Mouse (Mus musculus) midbrain, postnatal 0 days (tissue): ENCODE data around the gene Xrn2. TPM values are rescaled to one million over a fixed set of nuclear protein-coding genes. Genes with fewer than 3 reads are reported as not detected.
"Not testable (repeated sequence)": the region's sequence is repeated elsewhere in the genome, so short reads cannot be mapped to it uniquely, and the experiment has no call there.

ENCODE experiments used
- ATAC-seq: fragments of 200-750 bp; cut with Nextera tagmentation; 2 replicates; pipeline ENCODE4 v1.8.0; 2017; ENCODE audit warnings: moderate number of reproducible peaks, mild to moderate bottlenecking, moderate TSS enrichment, moderate library complexity; ENCODE audit not compliant: low FRiP score
- DNase-seq: peaks from one replicate; pipeline ENCODE4 v3.0.0-alpha.2; 2015; ENCODE audit warnings: low spot score
- H3K27ac ChIP-seq: fragments of 300-500 bp; sonication (generic); 2 replicates; pipeline ENCODE4 v1.5.1; 2014; ENCODE audit warnings: low read depth, mild to moderate bottlenecking, low read length, mixed read lengths
- H3K27me3 ChIP-seq: fragments of 300-500 bp; sonication (generic); 2 replicates; pipeline ENCODE4 v1.6.1; 2014; ENCODE audit warnings: low read length, control low read depth, mixed read lengths; ENCODE audit not compliant: insufficient read depth
- H3K36me3 ChIP-seq: fragments of 300-500 bp; sonication (generic); 2 replicates; pipeline ENCODE4 v1.6.1; 2014; ENCODE audit warnings: low read length, control low read depth, mixed read lengths; ENCODE audit not compliant: insufficient read depth
- H3K4me1 ChIP-seq: fragments of 300-500 bp; sonication (generic); 2 replicates; pipeline ENCODE4 v1.6.1; 2014; ENCODE audit warnings: mild to moderate bottlenecking, control low read depth, antibody characterized with exemption, low read length, mixed read lengths; ENCODE audit not compliant: insufficient read depth
- H3K4me2 ChIP-seq: fragments of 300-500 bp; sonication (generic); 2 replicates; pipeline ENCODE4 v1.6.1; 2014; ENCODE audit warnings: low read depth, mild to moderate bottlenecking, low read length, mixed read lengths; ENCODE audit not compliant: poor library complexity, severe bottlenecking
- H3K4me3 ChIP-seq: fragments of 300-500 bp; sonication (generic); 2 replicates; pipeline ENCODE4 v1.5.1; 2014; ENCODE audit warnings: low read depth, mild to moderate bottlenecking, low read length, moderate library complexity
- H3K9ac ChIP-seq: fragments of 300-500 bp; sonication (generic); replicated peaks from 2 replicates; pipeline ENCODE4 v1.6.1; 2014; ENCODE audit warnings: mild to moderate bottlenecking, low read length, moderate library complexity, mixed read lengths; ENCODE audit not compliant: poor library complexity, severe bottlenecking
- H3K9me3 ChIP-seq: fragments of 300-500 bp; sonication (generic); 2 replicates; pipeline ENCODE4 v1.6.1; 2016; ENCODE audit warnings: low read length, control low read depth
- CTCF ChIP-seq: IDR thresholded peaks from 2 replicates; pipeline ENCODE4 v1.5.1; 2016; ENCODE audit warnings: antibody characterized with exemption, mild to moderate bottlenecking
- WGBS: fragments of 180-500 bp; shearing (Covaris S2); extraction: QIAGEN DNeasy Blood & Tissue Kit; methylation state at CpG from one replicate; pipeline ENCODE4 v1.1.7; 2014; 5-methylcytosine and 5-hydroxymethylcytosine counted together
- polyA plus RNA-seq: library from polyadenylated mRNA; unstranded; fragments of >200 nt; fragmentation: Nextera tagmentation; extraction: Ambion mirVana; gene quantifications from 2 replicates; pipeline ENCODE4 v1.2.1, GENCODE M21; 2015
- total RNA-seq: library from RNA; depleted of rRNA; stranded (reverse); fragments of >200 nt; gene quantifications from 2 replicates; pipeline ENCODE4 v1.2.3, GENCODE M21; 2014

The Xrn2 gene
- total and polyA plus RNA-seq, 2 experiments from 2014 or later = 55.6 to 67.0 TPM

DNA sequence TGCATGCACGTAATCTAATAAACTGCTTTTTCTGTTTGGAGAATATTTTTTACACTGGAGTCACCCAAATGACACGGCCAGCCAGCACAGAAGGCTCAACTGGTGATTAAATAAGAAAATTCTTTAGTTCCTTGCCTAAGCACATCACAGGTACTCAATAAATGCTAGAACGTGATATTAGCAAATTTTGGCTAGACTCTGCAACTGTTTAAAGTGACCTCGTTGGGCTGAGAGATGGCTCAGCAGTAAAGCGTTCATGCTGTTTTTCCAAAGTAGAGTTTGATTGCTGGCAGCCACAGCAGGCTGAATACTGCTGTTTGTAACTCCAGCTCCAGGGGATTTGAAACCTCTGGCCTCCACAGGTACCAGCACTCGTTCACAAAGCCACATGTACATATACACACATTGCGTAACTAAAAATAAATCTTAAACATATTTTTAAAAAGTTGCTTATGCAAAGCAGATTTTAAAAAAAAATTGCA is 614 bp upstream of the Xrn2 start:
- H3K4me1 ChIP-seq = peaks cover 8% of the 10 kb centered on the region; the same call in 1 of the 2 replicates

DNA sequence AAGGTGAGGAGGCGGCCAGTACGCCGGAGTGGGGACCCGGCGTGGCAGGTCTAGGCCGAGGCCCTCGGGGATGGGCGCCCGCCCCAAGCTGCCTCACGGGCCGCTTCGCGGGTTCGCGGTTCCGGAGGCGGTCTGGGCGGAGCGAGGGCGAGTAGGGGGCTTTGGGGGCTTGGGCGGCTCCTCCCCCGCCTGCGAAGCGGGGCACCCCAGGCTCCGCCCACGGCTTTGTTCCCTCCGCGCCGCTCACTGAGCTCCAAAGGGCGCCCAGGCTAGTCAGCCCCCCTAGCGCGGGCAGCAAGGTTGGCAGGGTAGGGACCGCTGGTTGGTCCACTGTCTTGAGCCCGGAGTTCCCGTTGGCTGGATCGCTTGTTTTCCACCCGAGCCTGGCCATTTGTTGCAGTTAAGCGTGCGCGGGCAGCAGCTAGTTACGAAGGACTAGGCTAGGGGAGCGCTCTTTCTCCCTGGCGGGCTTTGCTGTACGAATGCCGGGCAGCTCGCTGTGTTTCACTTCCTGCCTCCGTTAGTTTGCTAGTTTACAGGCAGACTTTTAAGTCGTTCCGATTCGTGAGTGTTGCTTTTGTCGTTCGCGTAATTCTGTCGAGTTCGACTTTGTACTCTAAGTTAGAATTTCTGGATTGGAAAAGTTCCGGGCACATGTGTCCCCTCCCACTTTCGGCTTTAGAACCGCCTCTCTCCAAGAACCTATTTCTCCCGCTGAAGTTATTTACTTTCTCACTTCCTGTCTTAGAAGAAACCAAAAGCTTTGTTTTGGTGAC is 586 bp downstream of the Xrn2 start:
- H3K4me3 ChIP-seq = peak overlapping the region; percentile 98
- TF ChIP-seq CTCF = 0 out of 2 replicates have a peak, but pooled peaks have one; percentile 18
- DNase-seq = peak; percentile 88
- under 1% methylated on average over 57 of the region's 59 CpGs for WGBS
- no peaks in the 10 kb centered on the region for H3K36me3 ChIP-seq
- ATAC-seq = peak; percentile 93
- H3K4me1 ChIP-seq = peaks cover 8% of the 10 kb centered on the region; the same call in 1 of the 2 replicates
- peak overlapping the region; percentile 93 for H3K9ac ChIP-seq
- H3K9me3 ChIP-seq = no peaks in the 10 kb centered on the region
- no peaks in the 10 kb centered on the region for H3K27me3 ChIP-seq
- H3K27ac ChIP-seq = peak overlapping the region; percentile 95
- peak overlapping the region; percentile 67 for H3K4me2 ChIP-seq

More for the DNA sequence above, 614 bp upstream of the Xrn2 start:
- whole genome bisulfite sequencing = 41% methylated on average over 7 of the region's 7 CpGs
- H3K27me3 ChIP-seq = no peaks in the 10 kb centered on the region
- no peaks in the 10 kb centered on the region for H3K36me3 ChIP-seq
- no peaks in the 10 kb centered on the region for H3K9me3 ChIP-seq
- H3K4me3 ChIP-seq = peak overlapping the region; percentile 98
- DNase-seq = no peak
- TF ChIP-seq CTCF = no peak
- peak overlapping the region; percentile 93 for H3K9ac ChIP-seq
- H3K27ac ChIP-seq = peak overlapping the region; percentile 95
- H3K4me2 ChIP-seq = peak overlapping the region; percentile 67
- peak; percentile 6; the same call in 1 of the 2 replicates for ATAC-seq

DNA sequence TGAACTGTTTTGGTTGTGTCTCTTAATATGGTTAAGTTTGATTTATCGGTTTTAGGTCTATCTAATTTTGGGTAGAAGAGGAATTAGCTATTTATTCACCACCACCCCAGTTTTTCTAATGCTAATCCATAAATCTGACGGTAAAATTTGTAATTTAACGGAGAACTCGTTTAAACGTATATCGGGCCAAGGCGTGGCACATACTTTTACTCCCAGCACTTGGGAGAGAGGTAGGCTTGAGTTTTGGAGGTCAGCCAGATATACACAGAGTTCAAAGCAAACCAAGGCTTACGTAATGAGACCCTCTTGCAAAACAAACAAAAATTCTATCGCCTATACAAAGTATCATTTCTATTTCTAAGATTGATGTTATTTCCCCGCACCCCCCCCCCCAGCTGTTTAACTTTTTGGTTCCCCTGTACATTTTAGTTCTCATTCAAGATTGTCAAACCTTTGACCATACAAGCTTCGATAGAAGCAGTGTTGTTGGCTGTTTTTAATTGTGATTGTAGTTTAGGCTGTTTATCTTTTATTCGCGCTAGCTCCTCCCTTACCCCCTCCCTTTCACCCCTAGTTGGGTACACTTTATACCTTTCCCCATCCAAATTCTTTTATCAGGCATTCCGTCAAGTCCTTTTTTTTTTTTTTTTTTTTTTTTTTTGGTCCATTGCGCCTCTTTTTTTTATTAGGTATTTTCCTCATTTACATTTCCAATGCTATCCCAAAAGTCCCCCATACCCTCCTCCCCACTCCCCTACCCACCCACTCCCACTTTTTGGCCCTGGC is 1.5 kb downstream of the Xrn2 start:
- Histone ChIP-seq H3K27ac (no peak overlapping the region), H3K4me3 (peak overlapping the region; percentile 98), H3K4me1 (peaks cover 8% of the 10 kb centered on the region; the same call in 1 of the 2 replicates), H3K27me3 (no peaks in the 10 kb centered on the region), H3K9ac (peak overlapping the region; percentile 93), H3K36me3 (no peaks in the 10 kb centered on the region), H3K4me2 (peak overlapping the region; percentile 67), H3K9me3 (no peaks in the 10 kb centered on the region)
- DNase-seq = no peak
- no peak for ATAC-seq
- 29% methylated on average over 15 of the region's 15 CpGs for WGBS
- no peak for TF ChIP-seq CTCF

DNA sequence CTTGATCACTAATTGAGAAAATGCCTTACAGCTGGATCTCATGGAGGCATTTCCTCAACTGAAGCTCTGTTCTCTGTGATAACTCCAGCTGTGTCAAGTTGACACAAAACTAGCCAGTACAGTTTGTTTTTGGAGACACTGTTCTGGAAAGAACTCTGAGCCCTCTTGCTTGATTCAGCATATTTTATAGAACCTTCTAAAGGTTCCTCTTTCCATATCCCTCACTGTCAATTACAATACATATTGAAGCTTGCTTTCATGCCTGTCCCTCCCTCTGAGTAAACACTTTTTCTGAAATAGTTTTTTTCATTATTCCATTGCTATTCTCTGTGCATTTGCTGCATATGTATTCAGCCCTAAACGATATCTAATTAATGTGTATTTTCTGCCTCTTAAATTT is 9.2 kb downstream of the Xrn2 start:
- not testable (repeated sequence) for H3K27me3 ChIP-seq, H3K9ac ChIP-seq, ATAC-seq, H3K27ac ChIP-seq, H3K9me3 ChIP-seq, H3K36me3 ChIP-seq, DNase-seq, H3K4me2 ChIP-seq, H3K4me1 ChIP-seq, H3K4me3 ChIP-seq
- WGBS = 94% methylated on average over 1 of the region's 1 CpGs

DNA sequence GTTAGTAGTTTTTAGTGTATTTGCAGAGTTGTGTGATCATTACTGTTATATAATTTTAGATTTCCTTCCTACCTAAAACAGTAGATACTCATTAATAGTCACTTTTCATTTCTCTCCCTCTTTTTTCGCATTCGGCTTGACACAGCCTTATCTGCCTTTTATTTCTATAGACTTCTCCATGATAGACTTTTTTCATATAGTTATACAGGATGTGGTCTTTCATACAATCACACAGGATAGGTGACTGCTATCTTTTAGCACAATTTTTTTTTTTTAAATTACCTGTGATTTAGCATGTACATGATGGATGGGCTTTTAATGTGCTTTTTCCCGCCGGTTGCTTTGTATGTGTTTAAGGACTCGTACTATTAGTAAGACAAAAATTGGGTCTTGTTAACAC is 10.3 kb downstream of the Xrn2 start:
- H3K4me2 ChIP-seq = no peak overlapping the region
- H3K9me3 ChIP-seq = no peaks in the 10 kb centered on the region
- no peak overlapping the region for H3K27ac ChIP-seq
- no peaks in the 10 kb centered on the region for H3K4me1 ChIP-seq
- ATAC-seq = no peak
- WGBS = over 99% methylated on average over 5 of the region's 5 CpGs
- H3K4me3 ChIP-seq = no peak overlapping the region
- H3K9ac ChIP-seq = no peak overlapping the region
- H3K36me3 ChIP-seq = peaks cover 3% of the 10 kb centered on the region; the same call in 1 of the 2 replicates
- H3K27me3 ChIP-seq = no peaks in the 10 kb centered on the region
- no peak for TF ChIP-seq CTCF
- DNase-seq = no peak
